Mouse (Mus musculus) thymus, adult 2 months (tissue): ENCODE results near the gene Ints3.

Experiments used
- CTCF ChIP-seq: fragments of 200-500 bp; IDR thresholded peaks from 2 replicates; pipeline ENCODE4 v1.5.1; 2012; ENCODE audit warnings: mild to moderate bottlenecking, control low read depth, low read length, moderate library complexity, borderline replicate concordance; ENCODE audit not compliant: control insufficient read depth, poor library complexity, insufficient read depth; ENCODE audit errors: extremely low read depth
- POLR2A ChIP-seq: fragments of 200-500 bp; IDR thresholded peaks from 2 replicates; pipeline ENCODE4 v1.6.1; 2012; ENCODE audit warnings: mild to moderate bottlenecking, low read length, control low read depth, moderate library complexity; ENCODE audit not compliant: control insufficient read depth, poor library complexity, insufficient read depth; ENCODE audit errors: extremely low read depth

DNA sequence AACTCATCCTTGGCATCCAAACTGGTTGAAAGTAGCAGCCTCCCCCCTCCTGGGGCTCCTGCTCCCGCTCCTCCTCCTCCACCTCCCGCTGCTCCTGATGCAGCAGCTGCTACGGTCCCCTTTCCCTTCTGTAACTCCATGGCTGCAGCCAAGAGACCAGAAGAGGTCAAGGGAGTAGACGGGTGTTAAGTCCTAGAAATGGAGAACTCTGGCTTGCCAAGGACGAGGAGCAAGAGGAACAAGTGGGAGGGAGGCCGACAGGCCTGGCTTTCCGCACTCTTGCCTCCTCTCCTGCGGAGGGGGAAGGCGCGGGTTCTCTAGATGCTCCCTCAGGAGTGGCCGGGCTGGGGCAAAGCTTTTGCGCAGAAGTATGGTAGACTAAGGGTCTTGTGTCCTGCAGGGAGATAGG lies 607 bp downstream of the Ints3 start:
- TF ChIP-seq CTCF, result no peak
- no peak for TF ChIP-seq POLR2A
